28 mouse cellular contexts compared by ENCODE assay signal in genomic region chr13:98184632-98185031, GRCm38 (mm10). TPM values are rescaled to one million over a fixed set of nuclear protein-coding genes. Genes with fewer than 3 reads are reported as not detected.
DNase-seq lines count a peak whose midpoint lies in the region; ATAC-seq and TF ChIP-seq lines count a peak whose summit lies in the region.
"Had no signal": no experiment of that assay in that cellular context is flagged by ENCODE, and none has a peak within 500 bp of the region (broad histone marks: within the 10 kb centered on the region; RNA-seq: fewer than 3 reads in every experiment).

No protein-coding gene starts in this region.

- H3K9me3 ChIP-seq in forebrain, embryonic 11.5 days (ENCODE audit: control insufficient read depth, low read length): no peaks in the 10 kb centered on the region
- H3K9me3 ChIP-seq in forebrain, postnatal 0 days (ENCODE audit: low read length): no peaks in the 10 kb centered on the region
- no peaks in the 10 kb centered on the region for H3K9me3 ChIP-seq in CH12.LX (replicated peaks; ENCODE audit: low read length)
- no peaks in the 10 kb centered on the region for H3K9me3 ChIP-seq in heart, embryonic 16.5 days (replicated peaks; ENCODE audit: control insufficient read depth, low read length)
- no peaks in the 10 kb centered on the region for H3K9me3 ChIP-seq in liver, postnatal 0 days (ENCODE audit: low read length)
- H3K9me3 ChIP-seq: embryonic facial prominence, embryonic 12.5 days; forebrain, embryonic 12.5 days; limb, embryonic 13.5 days; liver, embryonic 12.5 days; megakaryocyte, embryonic 14.5 days had no signal

- TF ChIP-seq POLR2A in CH12.LX (IDR thresholded peaks at IDR 0.05; ENCODE audit: low read depth, low read length): no peak

- no peaks in the 10 kb centered on the region for H3K36me3 ChIP-seq in forebrain, embryonic 11.5 days (ENCODE audit: control insufficient read depth, insufficient read depth, low read length)
- no peaks in the 10 kb centered on the region for H3K36me3 ChIP-seq in forebrain, postnatal 0 days (ENCODE audit: insufficient read depth)
- no peaks in the 10 kb centered on the region for H3K36me3 ChIP-seq in CH12.LX (replicated peaks in 1 of 2; ENCODE audit: control insufficient read depth in 1 of 2, insufficient read depth in 1 of 2, low read length in 1 of 2)
- H3K36me3 ChIP-seq in heart, embryonic 16.5 days (ENCODE audit: control insufficient read depth, insufficient read depth): no peaks in the 10 kb centered on the region
- H3K36me3 ChIP-seq in liver, postnatal 0 days (replicated peaks; ENCODE audit: insufficient read depth, low read length): no peaks in the 10 kb centered on the region
- H3K36me3 ChIP-seq: embryonic facial prominence, embryonic 12.5 days; forebrain, embryonic 12.5 days; limb, embryonic 13.5 days; liver, embryonic 12.5 days had no signal

- in situ Hi-C loops in CH12.LX (cut with MboI; ENCODE audit: low pct_ligation_motif_present, low pct_unique_long_range_greater_than_20kb, low sequenced_read_pairs): no loop called here

- ATAC-seq in forebrain, embryonic 11.5 days (replicated peaks; ENCODE audit: low FRiP score): no peak
- no peak for ATAC-seq in forebrain, postnatal 0 days
- no peak; the same call in 1 of the 2 replicates for ATAC-seq in heart, embryonic 16.5 days (replicated peaks; ENCODE audit: extremely low read depth, insufficient read depth, low FRiP score)
- no peak for ATAC-seq in liver, postnatal 0 days
- no peak for ATAC-seq in granulocyte monocyte progenitor cell, adult 5-6 weeks (replicated peaks; ENCODE audit: poor library complexity, severe bottlenecking)
- no peak for ATAC-seq in megakaryocyte, adult 5-6 weeks (ENCODE audit: poor library complexity, severe bottlenecking)
- ATAC-seq: CD4-positive, CD25-positive, alpha-beta regulatory T cell, adult 4 months; hindbrain, embryonic 16.5 days; intestine, embryonic 16.5 days; liver, embryonic 12.5 days had no signal

- dilution Hi-C loops in CH12.LX (cut with MboI; ENCODE audit: extremely low pct_ligation_motif_present, extremely low pct_unique_long_range_greater_than_20kb, low sequenced_read_pairs): no loop called here

- TF ChIP-seq RAD21 in CH12.LX (IDR thresholded peaks at IDR 0.05; ENCODE audit: low read depth, low read length): no peak

- WGBS in forebrain, embryonic 11.5 days: 38% methylated on average over 3 of the region's 3 CpGs
- 56% methylated on average over 3 of the region's 3 CpGs for WGBS in forebrain, postnatal 0 days
- 23% methylated on average over 3 of the region's 3 CpGs for WGBS in heart, embryonic 16.5 days
- 32% methylated on average over 3 of the region's 3 CpGs for WGBS in liver, postnatal 0 days (ENCODE audit: insufficient replicate concordance)

- no peak overlapping the region for H3K4me2 ChIP-seq in forebrain, embryonic 11.5 days (ENCODE audit: low read depth, low read length, severe bottlenecking)
- no peak overlapping the region for H3K4me2 ChIP-seq in forebrain, postnatal 0 days (ENCODE audit: low read depth)
- peak overlapping the region; percentile 37; the same call in 1 of the 2 replicates for H3K4me2 ChIP-seq in CH12.LX (ENCODE audit: insufficient read depth, low read depth, poor library complexity, severe bottlenecking)
- no peak overlapping the region for H3K4me2 ChIP-seq in heart, embryonic 16.5 days (ENCODE audit: low read depth, low read length)
- no peak overlapping the region for H3K4me2 ChIP-seq in liver, postnatal 0 days (ENCODE audit: low read depth, low read length)
- H3K4me2 ChIP-seq: embryonic facial prominence, embryonic 12.5 days; forebrain, embryonic 12.5 days; limb, embryonic 13.5 days; liver, embryonic 12.5 days had no signal

- no peak overlapping the region for H3K27ac ChIP-seq in forebrain, embryonic 11.5 days (ENCODE audit: low read depth, low read length)
- no peak overlapping the region for H3K27ac ChIP-seq in forebrain, postnatal 0 days (ENCODE audit: low read depth, low read length)
- H3K27ac ChIP-seq in CH12.LX (ENCODE audit: insufficient read depth, low read depth): no peak overlapping the region
- no peak overlapping the region for H3K27ac ChIP-seq in heart, embryonic 16.5 days (ENCODE audit: low read length)
- no peak overlapping the region for H3K27ac ChIP-seq in liver, postnatal 0 days (ENCODE audit: low read depth)
- H3K27ac ChIP-seq: embryonic facial prominence, embryonic 12.5 days; forebrain, embryonic 12.5 days; gastrocnemius, adult 2 months; limb, embryonic 13.5 days; liver, embryonic 12.5 days had no signal

- TF ChIP-seq EP300 in CH12.LX (IDR thresholded peaks at IDR 0.05; ENCODE audit: low read length): no peak
- TF ChIP-seq EP300 in liver, postnatal 0 days (IDR thresholded peaks at IDR 0.05; ENCODE audit: low read depth): no peak

- no peak overlapping the region for H3K4me3 ChIP-seq in forebrain, embryonic 11.5 days (ENCODE audit: low read depth, low read length)
- H3K4me3 ChIP-seq in forebrain, postnatal 0 days (ENCODE audit: low read depth, low read length): no peak overlapping the region
- no peak overlapping the region for H3K4me3 ChIP-seq in CH12.LX (replicated peaks in 1 of 3; ENCODE audit: low read depth in 2 of 3, low read length in 2 of 3, poor library complexity in 1 of 3)
- H3K4me3 ChIP-seq in heart, embryonic 16.5 days (ENCODE audit: low read length): no peak overlapping the region
- no peak overlapping the region for H3K4me3 ChIP-seq in liver, postnatal 0 days (ENCODE audit: low read depth, low read length)
- H3K4me3 ChIP-seq: embryonic facial prominence, embryonic 12.5 days; forebrain, embryonic 12.5 days; gastrocnemius, adult 2 months; limb, embryonic 13.5 days; liver, embryonic 12.5 days; megakaryocyte, embryonic 14.5 days had no signal

- TF ChIP-seq CTCF in forebrain, postnatal 0 days (IDR thresholded peaks at IDR 0.05; ENCODE audit: low read depth): no peak
- no peak for TF ChIP-seq CTCF in CH12.LX (conservative IDR thresholded peaks at IDR 0.05 in 1 of 2, IDR thresholded peaks at IDR 0.05 in 1 of 2; ENCODE audit: low read depth in 2 of 2, low read length in 2 of 2)
- TF ChIP-seq CTCF in liver, postnatal 0 days (IDR thresholded peaks at IDR 0.05; ENCODE audit: low read depth): no peak

- no peaks in the 10 kb centered on the region for H3K4me1 ChIP-seq in forebrain, embryonic 11.5 days (replicated peaks; ENCODE audit: control insufficient read depth, insufficient read depth, low read length)
- H3K4me1 ChIP-seq in forebrain, postnatal 0 days (ENCODE audit: insufficient read depth): peaks cover 7% of the 10 kb centered on the region; the same call in 1 of the 2 replicates
- H3K4me1 ChIP-seq in CH12.LX (ENCODE audit: control insufficient read depth in 1 of 2, insufficient read depth in 2 of 2): peaks cover 0 to 7% of the 10 kb centered on the region in 2 experiments; a peak in 3 of 4 replicates
- H3K4me1 ChIP-seq in heart, embryonic 16.5 days (ENCODE audit: control insufficient read depth, insufficient read depth, low read length): peaks cover 8% of the 10 kb centered on the region
- no peaks in the 10 kb centered on the region for H3K4me1 ChIP-seq in liver, postnatal 0 days (ENCODE audit: insufficient read depth)

- DNase-seq in forebrain, embryonic 11.5 days (ENCODE audit: low spot score): peak; percentile 40
- no peak for DNase-seq in forebrain, postnatal 0 days
- DNase-seq in CH12.LX (ENCODE audit: extremely low read depth): peak; percentile 17
- peak; percentile 21 for DNase-seq in ZHBTc4 (ENCODE audit: low read depth, low spot score)
- no peak for DNase-seq in liver, postnatal 0 days
- DNase-seq: adrenal gland, postnatal 25 days; cerebellum, adult 11 months; cerebellum, postnatal 10 days; gastrocnemius, adult 2 months; kidney, adult 9 months; kidney, postnatal 36 days; lung, adult 2 months; lung, postnatal 14 days; midbrain, embryonic 14.5 days; right cerebral cortex, postnatal 14 days; thymus, postnatal 25 days had no signal

- H3K79me2 ChIP-seq in CH12.LX (replicated peaks; ENCODE audit: control insufficient read depth, extremely low read depth, insufficient read depth, poor library complexity, severe bottlenecking): no peaks in the 10 kb centered on the region

- H3K27me3 ChIP-seq in forebrain, embryonic 11.5 days (ENCODE audit: control insufficient read depth, insufficient read depth, low read length): no peaks in the 10 kb centered on the region
- no peaks in the 10 kb centered on the region; the same call in 1 of the 2 replicates for H3K27me3 ChIP-seq in forebrain, postnatal 0 days (ENCODE audit: insufficient read depth, low read length)
- H3K27me3 ChIP-seq in CH12.LX (replicated peaks): no peaks in the 10 kb centered on the region
- no peaks in the 10 kb centered on the region for H3K27me3 ChIP-seq in heart, embryonic 16.5 days (ENCODE audit: control insufficient read depth, insufficient read depth, low read length)
- no peaks in the 10 kb centered on the region for H3K27me3 ChIP-seq in liver, postnatal 0 days (ENCODE audit: insufficient read depth, low read length)
- H3K27me3 ChIP-seq: embryonic facial prominence, embryonic 12.5 days; liver, embryonic 12.5 days had no signal

- H3K9ac ChIP-seq in forebrain, embryonic 11.5 days (ENCODE audit: low read length): no peak overlapping the region
- no peak overlapping the region for H3K9ac ChIP-seq in forebrain, postnatal 0 days
- H3K9ac ChIP-seq in CH12.LX (ENCODE audit: insufficient read depth, low read depth): no peak overlapping the region
- H3K9ac ChIP-seq in heart, embryonic 16.5 days (ENCODE audit: low read length): 0 out of 2 replicates have a peak overlapping the region, but pooled peaks have one; percentile 8
- H3K9ac ChIP-seq in liver, postnatal 0 days (replicated peaks): no peak overlapping the region
- H3K9ac ChIP-seq: embryonic facial prominence, embryonic 12.5 days; forebrain, embryonic 12.5 days; limb, embryonic 13.5 days; liver, embryonic 12.5 days had no signal

TF ChIP-seq in CH12.LX, 34 proteins besides CTCF, POLR2A, EP300 and RAD21 (continues in another document):
- TF ChIP-seq USF2 (conservative IDR thresholded peaks at IDR 0.05; ENCODE audit: low read depth, low read length): no peak
- no peak for TF ChIP-seq BHLHE40 (IDR thresholded peaks at IDR 0.05; ENCODE audit: low read depth, low read length)
- TF ChIP-seq JUND (conservative IDR thresholded peaks at IDR 0.05; ENCODE audit: low read depth, low read length): no peak

RNA-seq across cellular contexts. Expression of gene Arhgef28, which starts 21.6 kb away (rescaled TPM):
- polyA plus RNA-seq in forebrain, embryonic 11.5 days (2014; fragmentation: Nextera tagmentation; extraction: Ambion mirVana): 6.3 and 8.0 TPM in 2 replicates
- total RNA-seq in forebrain, postnatal 0 days (2014; rRNA removed): 27.0 and 38.7 TPM in 2 replicates
- polyA plus RNA-seq in forebrain, postnatal 0 days (2015; fragmentation: Nextera tagmentation; extraction: Ambion mirVana): 23.1 and 33.9 TPM in 2 replicates
- total RNA-seq in CH12.LX (2012; rRNA removed) (0.04 and 0.08 TPM in 2 replicates), CH12.LX (2014; rRNA removed) (0.07 and 0.23 TPM in 2 replicates)
- polyA plus RNA-seq in CH12.LX (2012; ENCODE audit: insufficient read length, low read depth): 0.20 and 0.24 TPM in 2 replicates
- polyA plus RNA-seq in heart, embryonic 16.5 days (2015; fragmentation: Nextera tagmentation; extraction: Ambion mirVana): 10.3 and 13.6 TPM in 2 replicates
- 0.57 and 0.74 TPM in 2 replicates for polyA plus RNA-seq in liver, postnatal 0 days (2015; fragmentation: Nextera tagmentation; extraction: Ambion mirVana)
- 0.88 and 2.5 TPM in 2 replicates for total RNA-seq in granulocyte monocyte progenitor cell, adult 5-6 weeks (2014; fragmentation: Nextera tagmentation)
- 2.9 and 4.4 TPM in 2 replicates for total RNA-seq in granulocyte monocyte progenitor cell, adult 5-6 weeks (2017)
- 0.25 TPM in 1 of 2 replicates, not detected in the other for total RNA-seq in megakaryocyte, adult 5-6 weeks (2015)
- 0.04 and 0.18 TPM in 2 replicates for total RNA-seq in megakaryocyte, adult 5-6 weeks (2017)
- total RNA-seq: MEL had no signal

Comparison
In these comparisons a context has a peak if more than half of its experiments do, and no peak if none do; other contexts are left out.
1. DNase-seq: peak in forebrain, embryonic 11.5 days (single experiment), CH12.LX (single experiment) and ZHBTc4 (single experiment); none in forebrain, postnatal 0 days (single experiment) and liver, postnatal 0 days (single experiment).